Mouse (Mus musculus) thymus, postnatal 25 days (tissue): ENCODE data around the gene Ccdc157.
A peak's percentile ranks its signal among the peaks of the same experiment; 100 is the strongest.
"Not testable (repeated sequence)": the region's sequence is repeated elsewhere in the genome, so short reads cannot be mapped to it uniquely, and the experiment has no call there.

Experiments
- DNase-seq: peaks from one replicate; pipeline ENCODE4 v3.0.0; 2022

Ccdc157 gene

DNA sequence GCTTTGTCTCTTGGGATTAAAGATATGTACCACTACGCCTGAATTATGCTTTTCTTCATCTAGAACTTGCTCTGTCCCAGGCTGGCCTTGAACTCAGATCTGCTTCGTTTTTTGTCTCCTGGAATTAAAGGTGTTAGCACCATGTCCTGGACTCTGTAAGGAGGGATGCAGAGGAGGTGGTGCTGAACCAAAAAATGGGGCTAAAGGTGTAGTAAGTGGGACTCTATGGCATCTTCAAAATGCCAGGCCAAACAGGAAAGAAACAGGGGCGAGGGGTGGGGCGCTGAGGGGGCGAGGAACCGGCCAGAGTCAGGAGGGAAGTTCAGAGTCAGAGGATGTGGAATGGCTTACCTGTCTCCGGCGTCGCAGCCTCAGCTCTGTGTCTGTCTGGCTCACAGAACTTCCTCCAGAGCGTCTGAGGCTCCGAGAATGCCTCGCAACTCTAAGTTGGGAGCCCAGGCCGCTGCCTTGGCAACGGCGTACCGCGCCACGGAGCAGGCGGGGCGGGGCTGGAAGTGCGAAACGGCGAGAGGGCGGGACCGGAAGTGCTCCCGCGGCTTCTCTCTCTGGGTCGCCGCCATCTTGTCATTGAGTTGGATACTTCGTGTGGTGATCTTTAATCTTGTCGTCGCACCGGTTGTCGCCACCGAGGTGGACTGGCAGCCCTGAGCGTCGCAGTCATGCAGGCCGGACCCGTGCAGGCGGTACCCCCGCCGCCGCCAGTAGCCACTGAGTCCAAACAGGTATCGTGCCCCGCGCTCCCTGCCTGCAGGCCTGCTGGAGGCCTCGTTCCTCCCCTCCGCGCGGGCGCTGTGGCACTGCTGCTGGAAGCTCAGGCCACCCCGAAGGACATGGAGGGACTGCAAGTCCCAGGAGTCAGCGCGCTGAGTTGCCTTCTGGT, at the start of gene Ccdc157, which contains the start of gene Sf3a1:
Gene Ccdc157 (minus strand): TSS at position 486 of the 901 bp plus-strand sequence.
Gene Sf3a1 (plus strand): TSS at position 543 of the 901 bp plus-strand sequence.
- peak; percentile 94 for DNase-seq

DNA sequence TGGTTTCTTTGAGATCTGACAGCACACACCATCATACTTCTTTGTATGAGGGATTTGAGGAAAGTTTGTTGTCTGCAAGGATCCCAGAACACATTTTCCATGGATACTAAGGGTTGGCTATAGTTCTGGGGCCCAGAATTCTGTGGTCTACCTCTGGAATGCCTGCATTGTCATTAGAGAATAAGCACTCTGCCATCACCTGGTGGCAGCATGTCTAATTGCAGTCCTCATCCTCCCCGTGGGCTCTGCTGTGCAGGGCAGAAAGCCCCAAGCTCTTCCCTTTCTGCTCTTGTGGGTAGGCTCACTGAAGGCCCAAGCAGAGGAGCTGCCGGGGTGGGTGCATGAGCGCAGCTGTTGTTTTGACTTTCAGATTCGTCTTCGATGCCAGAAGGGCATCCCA, 49.5 kb upstream of the Ccdc157 start:
- DNase-seq = no peak

DNA sequence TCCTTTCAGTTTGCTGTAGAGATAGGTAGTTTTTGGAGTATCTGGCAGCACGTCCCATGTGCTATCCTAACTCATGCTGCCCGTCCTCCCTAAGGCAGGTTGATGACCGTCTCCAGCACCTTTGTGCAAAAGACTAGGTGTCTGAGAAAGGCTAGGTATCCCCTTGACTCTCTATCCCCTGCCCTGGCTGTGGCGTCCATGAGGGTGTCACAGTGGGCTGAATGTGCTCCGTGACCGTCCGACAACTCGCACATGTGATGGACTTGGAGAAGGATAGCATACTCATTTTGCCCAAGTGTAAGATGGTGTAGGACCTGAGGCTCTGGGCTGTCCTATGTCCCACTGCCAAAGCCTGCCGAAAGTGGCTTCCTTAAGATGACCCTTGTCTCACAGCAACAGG, 47.6 kb upstream of the Ccdc157 start:
- DNase-seq = no peak

DNA sequence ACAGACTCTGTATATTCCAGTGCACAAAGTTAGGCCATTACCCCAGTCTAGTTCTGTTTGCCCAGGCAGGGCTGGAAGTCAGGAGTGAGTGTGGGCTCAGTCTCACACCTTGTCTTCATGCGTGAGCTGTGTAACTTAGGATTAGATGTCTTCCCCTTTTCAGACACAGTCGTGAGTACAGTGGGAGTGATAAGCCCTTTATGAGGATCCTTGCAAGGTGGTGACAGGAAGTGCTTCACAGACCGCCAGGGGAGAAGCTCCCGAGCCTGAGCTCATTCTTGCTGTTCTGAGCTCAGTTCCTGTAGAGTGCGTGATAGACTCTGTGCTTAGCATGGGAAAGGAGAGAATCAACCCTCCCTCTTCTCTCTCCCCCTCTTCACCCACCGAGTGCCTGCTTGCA, 46.5 kb upstream of the Ccdc157 start:
- DNase-seq = peak; percentile 50

DNA sequence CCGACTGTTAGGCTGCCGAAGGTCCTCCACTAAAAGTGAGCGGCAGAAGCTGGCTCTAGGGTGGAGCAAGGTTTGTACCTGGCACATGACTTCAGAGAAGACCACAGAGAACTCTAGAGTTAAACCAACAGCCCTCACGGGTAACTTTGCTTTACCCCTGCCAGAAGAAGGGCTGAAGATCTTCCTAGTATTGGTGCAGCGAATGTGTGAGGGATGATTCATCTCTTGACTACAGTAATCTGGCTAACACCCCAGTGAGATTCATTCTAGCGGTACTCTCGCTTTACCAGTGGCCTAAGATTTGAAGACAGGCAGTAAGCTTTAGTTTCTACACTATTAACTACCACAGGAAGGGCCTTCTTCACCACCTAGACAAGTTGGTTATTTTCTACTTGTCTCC, 45.9 kb upstream of the Ccdc157 start:
- DNase-seq = no peak

DNA sequence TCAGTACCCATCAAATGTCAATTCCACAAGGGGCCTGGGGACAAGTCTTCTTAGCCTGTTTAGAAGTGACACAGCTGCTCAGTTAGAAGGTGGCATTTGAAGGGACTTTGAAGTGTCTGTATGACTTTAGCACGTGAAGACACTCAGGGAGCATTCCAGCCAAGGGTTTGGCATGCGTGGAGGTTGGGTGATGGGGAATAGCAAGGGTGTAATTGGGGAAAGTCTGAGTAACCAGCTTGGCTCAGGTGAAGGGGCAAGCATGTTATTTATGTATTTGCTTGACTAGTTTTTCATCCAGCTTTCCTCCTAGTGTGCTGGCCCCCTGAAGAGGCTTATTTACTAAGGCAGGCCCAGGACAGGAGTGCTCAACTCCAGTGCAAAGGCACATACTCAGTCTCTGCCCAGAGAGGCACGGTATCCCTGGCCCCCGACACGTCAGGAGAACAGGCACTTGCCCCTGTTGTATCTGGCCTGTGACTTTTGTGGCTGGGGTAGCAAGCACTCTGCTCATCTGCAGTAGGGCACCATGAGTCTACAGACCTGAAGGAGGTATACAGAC, 45.1 kb upstream of the Ccdc157 start:
- DNase-seq = no peak

DNA sequence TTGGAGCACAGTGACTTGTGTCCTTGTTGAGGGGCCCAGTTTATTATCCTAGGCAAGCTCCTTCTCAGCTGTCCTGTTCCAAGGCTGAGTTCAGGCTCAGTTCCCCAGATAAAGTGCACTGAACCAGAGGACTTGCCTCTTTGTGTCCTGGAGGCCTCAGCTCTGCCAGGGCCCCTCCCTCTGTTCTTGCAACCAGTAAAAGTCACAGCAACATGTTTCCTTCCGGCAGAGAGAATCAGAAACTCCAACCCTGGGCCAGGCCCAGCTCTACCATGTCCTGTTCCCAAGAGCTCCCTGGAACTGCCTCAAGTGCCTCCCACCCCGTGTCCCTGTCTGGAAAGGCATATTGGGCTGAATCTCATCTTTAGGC, 43.6 kb upstream of the Ccdc157 start:
- peak; percentile 70 for DNase-seq

DNA sequence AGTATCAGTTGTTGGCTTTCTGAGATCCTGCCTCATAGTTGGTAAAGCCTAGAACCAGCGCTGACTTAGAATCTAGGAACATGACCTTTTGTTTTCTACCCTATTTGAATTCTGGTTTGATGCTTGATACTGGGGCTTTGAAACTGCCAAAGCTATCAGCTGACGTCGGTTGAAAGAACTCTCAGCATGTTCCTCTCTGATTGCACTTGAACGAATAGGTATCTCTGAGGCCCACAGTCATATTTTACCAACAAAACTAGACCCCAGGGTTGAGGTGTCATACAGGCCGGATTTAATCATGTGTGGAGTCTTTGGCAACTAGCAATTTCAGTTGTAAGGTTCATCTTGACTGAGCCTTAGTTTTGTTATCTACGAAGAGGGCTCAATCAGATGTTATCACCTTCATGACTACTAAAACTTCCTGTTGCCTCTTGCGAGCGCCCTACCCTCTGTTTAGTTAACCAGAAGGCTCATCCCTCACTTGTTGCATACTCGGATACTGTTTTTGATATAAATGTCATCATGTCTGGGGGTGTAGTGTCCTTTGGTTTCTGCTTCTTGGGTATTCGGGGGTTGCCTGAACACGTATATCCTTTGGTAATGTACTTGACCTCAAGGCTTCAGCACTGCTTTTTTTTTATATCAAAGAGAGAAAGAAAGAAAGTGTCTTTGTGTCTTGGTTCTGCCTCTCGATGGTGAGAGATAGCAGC, 43.1 kb upstream of the Ccdc157 start:
- peak; percentile 36 for DNase-seq

DNA sequence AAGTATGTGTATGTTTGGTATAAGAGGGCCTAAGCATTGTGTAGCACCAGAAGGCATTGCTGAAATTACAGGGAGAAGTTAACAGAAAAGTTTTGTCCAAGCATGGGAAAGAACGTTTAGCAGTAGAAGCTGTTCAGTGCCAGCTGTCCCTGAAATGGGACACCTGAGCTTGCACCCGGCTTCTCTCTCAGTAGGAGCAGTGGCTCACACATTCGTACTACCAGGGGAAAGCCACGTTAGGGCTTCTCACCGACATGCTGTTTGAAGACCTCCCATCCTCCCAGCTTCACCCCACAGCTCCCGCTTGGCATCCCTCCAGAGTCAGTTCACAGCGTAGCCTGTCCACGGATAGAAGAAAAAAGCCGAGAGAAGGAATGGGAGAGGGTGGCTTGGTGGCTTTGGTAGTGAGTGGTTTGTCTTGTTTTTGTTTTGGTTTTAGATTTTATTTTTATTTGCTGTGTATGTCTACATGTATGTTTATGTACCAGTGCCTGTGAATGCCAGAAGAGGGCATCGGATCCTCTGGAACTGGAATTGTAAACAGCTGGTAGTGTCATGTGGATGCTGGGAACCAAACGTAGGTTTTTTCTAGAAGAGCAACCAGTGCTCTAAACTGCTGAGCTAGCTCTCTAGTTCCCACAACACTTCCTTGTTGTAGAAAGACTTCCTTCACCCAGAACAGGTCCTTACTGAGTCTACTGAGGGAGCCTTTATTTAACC, 42.0 kb upstream of the Ccdc157 start:
- DNase-seq = no peak

DNA sequence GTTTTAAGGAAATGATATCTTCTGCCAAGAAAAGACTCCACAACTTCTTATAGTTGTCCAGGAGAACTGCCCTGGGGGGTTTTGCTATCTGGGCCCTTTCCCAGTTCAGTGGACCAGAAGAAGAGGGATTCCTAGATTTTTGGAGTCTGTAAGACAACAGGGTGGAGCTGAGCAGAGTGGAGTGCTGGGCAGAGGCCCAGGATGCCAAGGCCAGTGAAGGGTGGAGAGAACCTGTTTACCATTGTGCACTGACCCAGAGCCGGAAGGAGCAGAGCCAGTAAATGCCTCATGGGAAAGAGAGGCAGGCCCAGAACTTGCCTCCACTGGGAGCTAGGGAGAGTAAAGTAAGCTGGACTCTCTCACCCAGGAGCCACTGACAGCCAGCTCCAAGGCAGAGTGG, 37.6 kb upstream of the Ccdc157 start:
- no peak for DNase-seq

DNA sequence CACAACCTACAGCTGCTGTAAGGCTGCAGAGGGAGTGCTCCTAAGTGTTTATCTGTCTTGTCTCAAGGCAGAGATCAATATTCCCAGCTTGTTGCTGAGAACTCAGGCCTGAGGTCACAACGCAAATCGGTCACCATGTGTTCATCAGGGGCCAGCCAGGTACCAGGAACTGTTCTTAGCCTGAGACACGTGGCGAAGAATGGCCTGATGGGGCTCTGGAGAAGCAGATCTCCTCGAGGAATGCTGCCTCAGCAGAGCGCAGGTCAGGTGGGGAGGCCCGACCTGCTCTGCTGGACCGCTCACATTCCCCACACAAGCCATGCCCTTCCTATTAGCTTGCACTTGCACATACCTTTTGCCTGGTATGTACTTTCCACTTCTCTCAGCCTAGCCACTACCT, 36.5 kb upstream of the Ccdc157 start:
- DNase-seq = no peak

DNA sequence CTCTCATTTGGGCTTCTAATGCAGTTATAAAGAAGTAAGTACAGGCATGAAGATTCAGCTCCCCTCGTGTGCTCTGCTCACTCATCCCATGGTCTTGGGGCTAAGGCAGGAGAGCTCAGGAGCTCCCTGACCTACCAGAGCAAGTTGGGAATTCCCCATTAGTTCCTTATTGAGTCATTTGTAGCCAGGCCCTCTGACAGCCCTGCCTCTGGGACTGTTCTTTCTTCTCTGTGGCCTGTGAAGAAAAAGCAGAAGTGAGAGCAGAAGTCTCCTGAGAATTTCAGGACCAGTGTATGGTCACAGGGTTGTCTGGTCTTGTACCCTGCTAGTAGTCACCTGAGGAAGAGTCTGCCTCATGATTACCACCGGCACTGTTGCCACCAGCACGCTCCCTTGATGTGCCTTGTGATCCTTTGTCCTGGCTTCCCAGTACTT, 35.5 kb upstream of the Ccdc157 start:
- no peak for DNase-seq

DNA sequence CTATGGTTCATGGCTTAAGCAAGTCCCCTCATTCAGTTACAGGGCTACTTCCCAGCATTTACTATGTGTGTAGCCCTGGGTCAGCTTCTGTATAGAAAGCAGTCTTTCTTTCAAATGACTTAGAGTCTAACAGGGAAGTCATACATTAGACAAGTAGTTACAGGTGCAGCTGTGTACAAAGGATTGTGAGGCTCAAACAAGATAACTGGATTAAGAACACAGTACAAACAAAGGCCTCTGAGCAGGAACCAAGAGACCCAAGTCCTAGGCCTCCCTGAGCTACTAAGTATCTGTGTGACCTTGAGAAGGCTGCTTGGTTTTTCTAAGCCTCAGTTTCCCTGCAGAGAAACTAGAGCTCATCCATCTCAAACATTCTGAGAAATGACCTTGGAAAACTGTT, 33.3 kb upstream of the Ccdc157 start:
- no peak for DNase-seq

DNA sequence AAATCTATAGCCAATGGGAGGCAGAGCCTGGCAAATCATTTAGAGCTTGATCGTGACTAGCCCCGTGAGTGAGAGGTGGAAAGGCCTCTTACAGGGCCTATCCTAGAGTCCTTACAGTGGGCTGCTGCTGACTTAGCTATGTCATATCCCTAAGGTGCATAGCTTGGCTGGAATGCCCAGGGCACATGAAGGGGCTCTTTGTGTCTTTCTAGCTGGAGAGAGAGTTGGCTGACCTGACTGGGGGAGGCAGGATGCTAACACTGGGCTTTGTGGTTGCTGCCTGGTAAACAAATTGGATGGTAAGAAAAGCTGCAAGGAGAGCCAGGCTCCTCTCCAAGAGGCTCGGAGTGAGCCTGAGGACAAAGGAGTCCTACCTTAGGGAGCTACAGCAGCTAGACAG, 32.7 kb upstream of the Ccdc157 start:
- DNase-seq = no peak

DNA sequence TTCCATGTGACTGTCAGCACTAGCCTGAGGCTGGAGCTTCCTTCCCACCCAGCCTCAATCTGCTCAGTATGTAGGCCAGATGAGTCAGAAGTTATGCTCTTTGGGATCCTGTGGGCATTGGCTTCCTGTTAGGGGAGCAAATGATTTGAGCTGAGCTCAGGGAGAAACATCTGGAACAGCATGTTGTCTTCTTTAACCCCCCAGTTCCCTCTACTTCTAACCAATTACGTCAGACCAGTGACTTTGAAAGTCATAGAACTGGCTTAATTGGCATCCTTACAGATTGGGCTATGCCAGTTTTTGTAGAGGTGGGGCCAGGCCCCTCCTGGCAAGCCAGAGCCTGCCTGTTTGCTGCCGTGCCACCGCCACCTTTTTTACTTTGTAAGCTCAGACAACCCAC, 30.6 kb upstream of the Ccdc157 start:
- no peak for DNase-seq

DNA sequence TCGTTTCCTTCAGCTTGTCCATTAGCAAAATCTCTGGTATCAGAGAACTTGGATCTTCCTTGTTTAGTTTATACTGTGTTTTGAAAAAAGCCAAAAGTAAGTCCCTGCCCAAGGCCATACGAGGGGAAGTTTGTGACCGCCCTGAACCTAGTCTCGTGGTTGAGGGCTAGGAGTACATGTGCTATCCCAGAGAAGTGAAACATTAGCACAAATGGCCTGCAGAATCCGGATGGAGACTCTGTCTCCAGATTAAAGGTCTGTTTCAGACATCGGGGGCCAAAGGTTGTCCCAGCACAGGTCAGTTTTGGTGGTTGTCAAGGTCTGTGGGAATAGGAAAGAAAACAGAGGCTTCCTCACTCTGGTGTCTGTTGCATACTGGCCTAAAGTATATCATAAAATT, 29.1 kb upstream of the Ccdc157 start:
- DNase-seq = no peak

DNA sequence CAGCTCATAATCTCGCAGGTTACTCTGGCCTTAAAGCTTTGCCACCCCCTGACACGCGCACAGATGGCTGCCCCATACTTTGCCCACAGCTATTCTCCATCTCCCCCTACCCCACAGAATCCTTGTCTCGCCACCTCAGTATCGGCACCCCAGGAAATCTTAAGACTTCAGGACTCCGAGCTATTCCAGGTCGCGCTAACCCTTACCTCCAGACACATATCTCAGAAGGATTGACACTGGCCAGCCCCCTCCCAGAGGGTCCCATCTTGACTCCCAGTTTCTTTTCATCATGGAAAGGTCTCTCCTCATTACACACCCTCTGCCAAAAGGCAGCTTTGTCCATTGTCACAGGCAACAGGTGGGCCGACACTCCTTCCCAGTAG, 27.2 kb upstream of the Ccdc157 start:
- DNase-seq = no peak

DNA sequence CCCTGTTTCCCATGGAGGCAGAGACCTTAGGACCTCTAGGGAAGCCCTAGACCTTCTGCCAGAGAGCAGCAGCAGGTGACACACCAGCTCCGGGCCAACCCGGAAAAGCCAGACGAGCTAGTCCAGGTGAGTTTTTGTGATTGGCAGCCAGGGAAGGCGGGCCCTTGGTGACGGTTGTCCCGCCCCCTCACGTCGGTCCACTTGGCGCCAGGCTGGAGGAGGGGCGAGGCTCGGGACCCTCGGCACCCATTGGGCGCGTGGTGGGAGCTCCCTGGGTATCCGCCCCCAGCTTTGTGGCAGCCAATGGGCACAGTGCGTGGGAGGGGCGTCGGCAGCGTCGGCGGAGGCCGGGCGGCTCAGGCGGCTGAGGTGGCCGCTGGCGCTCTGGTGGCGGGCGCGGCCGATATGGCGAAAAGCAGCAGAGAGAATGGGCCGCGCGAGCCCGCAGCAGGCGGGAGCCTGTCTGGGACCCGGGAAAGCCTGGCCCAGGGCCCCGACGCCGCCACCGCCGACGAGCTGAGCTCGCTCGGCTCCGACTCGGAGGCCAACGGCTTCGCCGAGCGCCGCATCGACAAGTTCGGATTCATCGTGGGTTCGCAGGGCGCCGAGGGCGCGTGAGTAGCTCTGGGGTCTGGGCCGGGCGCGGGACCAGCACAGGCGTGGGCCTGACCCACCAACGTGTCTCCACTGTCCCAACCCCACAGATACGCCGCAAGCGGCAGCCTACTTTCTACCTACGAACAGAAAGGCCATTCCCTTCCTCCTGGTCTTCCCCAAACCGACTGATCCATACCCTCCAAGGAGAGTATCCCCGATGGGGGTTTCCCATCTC, 26.6 kb upstream of the Ccdc157 start, which contains the start of gene Tbc1d10a:
Gene Tbc1d10a (plus strand): TSS at position 304 of the 832 bp plus-strand sequence.
- DNase-seq = peak; percentile 99

DNA sequence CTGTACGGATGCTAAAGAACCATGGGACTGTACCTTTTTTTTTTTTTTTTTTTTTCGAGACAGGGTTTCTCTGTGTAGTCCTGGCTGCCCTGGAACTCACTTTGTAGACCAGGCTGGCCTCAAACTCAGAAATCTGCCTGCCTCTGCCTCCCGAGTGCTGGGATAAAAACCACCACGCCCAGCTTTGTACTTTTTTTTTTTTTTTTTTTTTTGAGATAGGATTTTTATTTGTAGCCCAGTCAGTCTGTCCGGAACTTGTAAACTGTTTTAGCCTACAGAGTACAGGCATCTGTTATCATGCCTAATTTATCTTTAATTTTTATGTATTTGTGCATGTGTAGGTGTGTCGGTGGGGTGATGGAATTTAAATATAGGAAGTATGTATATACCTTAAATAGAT, 25.4 kb upstream of the Ccdc157 start:
- not testable (repeated sequence) for DNase-seq

DNA sequence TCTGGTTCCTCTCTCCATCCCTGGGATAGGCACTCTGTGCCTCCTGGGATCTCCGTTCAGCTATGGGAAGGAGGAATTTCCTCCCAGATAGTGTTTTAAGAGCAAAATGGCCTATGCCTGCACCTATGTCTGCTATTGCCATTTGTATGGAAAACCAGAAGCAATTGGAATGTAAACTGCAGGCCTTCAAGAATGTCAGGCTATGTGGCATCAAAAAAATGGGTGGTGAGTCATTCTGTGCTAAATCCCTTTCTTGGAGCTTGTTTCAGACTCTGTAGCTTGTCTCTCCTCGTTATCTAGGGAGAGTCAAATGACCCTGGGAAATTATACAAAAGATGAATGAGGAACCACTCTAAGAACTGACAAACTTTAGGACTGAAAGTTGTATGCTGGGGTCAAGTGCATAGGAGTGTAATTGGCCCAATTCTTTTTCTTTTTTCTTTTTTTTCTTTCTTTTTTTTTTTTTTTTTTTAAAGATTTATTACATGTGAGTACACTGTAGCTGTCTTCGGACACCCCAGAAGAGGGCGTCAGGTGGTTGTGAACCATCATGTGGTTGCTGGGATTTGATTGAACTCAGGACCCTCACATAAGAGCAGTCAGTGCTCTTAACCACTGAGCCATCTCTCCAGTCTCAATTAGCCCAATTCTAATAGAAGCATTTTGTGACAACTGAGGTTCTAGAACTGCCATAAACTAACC, 24.3 kb upstream of the Ccdc157 start:
- no peak for DNase-seq

DNA sequence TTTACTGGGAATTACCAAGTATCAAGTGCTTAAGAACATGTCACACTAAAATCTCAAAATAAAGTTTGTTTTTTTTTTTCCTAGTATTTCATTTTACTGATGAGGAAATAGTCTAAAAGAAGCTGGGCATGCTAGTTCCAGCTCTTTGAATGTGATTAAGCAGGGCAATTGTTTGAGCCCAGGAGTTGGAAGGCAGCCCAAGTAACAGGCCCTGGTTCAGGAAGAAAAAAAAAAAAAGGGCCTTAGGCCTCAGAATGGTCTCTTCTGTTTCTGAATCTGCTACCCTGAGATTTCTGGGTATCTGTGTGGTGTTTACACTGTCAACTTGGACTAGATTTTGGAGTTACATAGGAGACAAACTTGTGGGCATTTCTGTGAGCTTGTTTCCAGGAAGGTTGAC, 23.4 kb upstream of the Ccdc157 start:
- DNase-seq = no peak

DNA sequence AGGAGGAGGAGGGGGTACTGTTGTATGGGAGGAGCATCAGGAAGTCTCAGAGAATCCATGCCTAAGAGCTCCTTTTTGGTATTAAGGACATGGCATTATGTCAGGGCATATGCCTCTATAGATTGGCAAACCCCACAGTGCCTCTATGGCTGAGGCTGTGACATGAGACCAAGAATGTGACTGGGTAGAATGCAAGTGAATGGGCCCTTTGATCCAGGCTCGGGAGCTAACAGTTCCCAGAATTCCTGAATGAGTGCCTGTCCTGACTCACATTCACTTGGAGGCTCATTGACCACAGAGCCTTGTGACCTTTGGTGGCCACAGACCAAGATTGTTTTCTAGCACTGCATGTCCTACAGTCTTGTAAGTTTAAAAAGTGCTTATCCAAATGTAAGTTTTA, 22.0 kb upstream of the Ccdc157 start:
- DNase-seq = no peak
